Mouse (Mus musculus): ENCODE data around the gene Tmem50a.
"Not testable (repeated sequence)": the region's sequence is repeated elsewhere in the genome, so short reads cannot be mapped to it uniquely, and the experiment has no call there.

Tmem50a gene

GRCm38 (mm10) chr4:134923258-134924018 lies 8.6 kb upstream of the Tmem50a start, which contains the start of gene Rsrp1:
Rsrp1 (plus strand) TSS chr4:134923592.
- DNase-seq (ENCODE audit: low spot score): peak; percentile 96

GRCm38 (mm10) chr4:134922925-134923244 lies 8.1 kb upstream of the Tmem50a start:
- DNase-seq (ENCODE audit: low spot score): no peak

DNA sequence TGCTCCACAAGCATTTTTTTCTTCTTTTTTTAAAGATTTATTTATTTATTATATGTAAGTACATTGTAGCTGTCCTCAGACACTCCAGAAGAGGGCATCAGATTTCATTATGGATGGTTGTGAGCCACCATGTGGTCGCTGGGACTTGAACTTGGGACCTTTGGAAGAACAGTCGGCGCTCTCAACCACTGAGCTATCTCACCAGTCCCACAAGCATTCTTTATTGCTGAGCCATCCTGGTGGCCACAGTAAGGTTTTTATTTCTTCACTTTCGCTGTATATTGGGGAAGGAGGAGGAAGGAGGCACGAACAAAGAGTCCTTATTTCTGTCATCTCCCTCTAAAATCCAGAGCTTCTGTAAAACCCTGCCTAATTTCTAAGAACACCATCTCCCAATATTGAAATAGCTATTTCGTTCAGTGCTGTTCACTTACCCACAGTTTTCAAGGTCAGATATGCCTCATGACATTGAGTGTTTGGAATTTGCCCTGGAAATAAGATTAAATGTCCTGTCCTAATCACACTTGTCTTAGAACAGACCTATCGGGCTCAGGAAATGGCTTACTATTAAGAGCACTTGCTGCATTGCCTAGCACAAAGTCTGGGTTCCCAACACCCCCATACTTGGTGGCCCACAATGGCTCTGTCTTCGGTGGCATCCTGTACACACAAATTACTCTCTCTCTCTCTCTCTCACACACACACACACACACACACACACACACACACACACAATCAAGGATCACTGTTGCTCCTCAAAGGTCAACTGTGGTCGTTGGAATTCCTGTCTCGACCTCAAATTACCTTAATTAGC lies 7.5 kb upstream of the Tmem50a start:
- DNase-seq (ENCODE audit: low spot score): no peak

GRCm38 (mm10) chr4:134921703-134922102 lies 6.9 kb upstream of the Tmem50a start:
- no peak for DNase-seq (ENCODE audit: low spot score)

- DNase-seq (ENCODE audit: low spot score): no peak
These were observed 5.8 kb upstream of the Tmem50a start for GRCm38 (mm10) chr4:134920631-134921030.

- DNase-seq (ENCODE audit: low spot score): no peak
These were observed 5.1 kb upstream of the Tmem50a start for GRCm38 (mm10) chr4:134919733-134920540.

DNA sequence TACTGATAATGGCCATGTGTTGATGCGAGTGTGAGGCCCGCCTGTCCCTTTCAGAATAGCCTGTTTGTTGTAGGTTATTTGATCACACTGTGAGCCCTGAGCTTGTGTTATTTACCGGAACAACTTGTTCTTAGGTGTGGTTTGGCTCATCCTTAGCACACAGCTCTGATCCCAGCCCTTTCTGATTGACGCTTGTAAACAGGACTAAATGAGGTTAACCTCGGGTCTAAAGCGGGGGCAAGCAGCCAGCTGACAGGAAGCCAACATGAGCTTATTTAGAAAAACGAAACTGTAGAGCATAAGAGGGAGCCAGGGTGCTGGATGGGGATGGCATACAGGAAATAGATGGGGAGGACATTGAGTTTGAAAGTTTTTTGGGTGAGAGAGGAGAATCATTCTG lies 3.6 kb upstream of the Tmem50a start:
- no peak for DNase-seq (ENCODE audit: low spot score)

DNA sequence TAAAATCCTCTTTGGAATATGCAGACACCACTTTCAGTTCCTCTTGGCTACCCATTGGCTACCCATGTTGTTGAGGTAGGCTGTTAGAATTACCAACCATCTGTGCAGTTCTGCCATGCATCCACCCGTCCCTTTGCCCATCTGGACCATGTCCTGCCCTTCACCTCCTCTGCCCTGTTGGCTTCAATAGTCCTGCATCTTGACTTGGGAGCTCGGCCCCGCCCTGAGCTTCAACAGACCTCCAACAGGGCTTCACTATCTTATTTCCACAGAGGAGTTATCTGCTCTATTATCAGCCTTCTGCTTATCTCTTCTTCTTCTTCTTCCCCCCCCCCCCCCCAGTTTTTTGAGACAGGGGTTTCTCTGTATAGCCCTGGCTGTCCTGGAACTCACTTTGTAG lies 2.4 kb upstream of the Tmem50a start:
- no peak for DNase-seq (ENCODE audit: low spot score)

GRCm38 (mm10) chr4:134915223-134916050 lies 613 bp upstream of the Tmem50a start:
- no peak for DNase-seq (ENCODE audit: low spot score)

DNA sequence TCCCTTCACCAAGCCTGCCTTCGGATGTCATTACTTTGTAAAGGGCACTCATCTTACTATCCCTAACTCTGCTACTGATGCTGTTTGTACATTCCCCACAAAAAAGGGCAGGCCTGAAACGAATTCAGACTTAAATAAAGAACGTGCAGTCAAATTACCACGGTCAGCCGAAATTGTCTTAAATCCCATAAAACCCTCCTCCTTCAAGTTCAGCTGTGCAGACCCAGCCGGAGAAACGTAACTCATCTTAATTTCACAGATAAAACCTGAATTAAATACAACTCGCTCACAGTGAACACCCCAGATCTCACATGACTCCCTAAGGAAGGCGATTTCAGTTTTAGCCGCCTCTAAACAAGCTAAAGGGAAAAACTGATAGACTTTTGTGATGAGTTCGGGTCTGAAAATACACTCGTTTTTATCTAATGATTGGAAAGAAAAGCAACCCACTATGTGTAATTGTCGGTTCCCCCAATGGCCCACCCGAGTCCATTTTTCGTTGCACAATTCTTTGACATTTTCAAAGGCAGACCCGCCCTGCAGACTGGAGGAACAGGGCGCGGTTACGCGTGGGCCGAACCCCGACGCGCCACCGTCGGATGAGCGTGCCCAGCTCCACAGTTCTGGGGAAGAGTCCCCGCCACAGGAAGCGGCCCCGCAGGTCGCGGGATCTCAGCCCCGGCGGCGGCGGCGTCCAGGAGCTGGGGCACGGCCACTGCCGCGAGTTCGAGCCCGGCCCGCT lies 531 bp downstream of the Tmem50a start:
- DNase-seq (ENCODE audit: low spot score): no peak

- DNase-seq (ENCODE audit: low spot score): no peak
These were observed 1.4 kb downstream of the Tmem50a start for GRCm38 (mm10) chr4:134913413-134913812.

DNA sequence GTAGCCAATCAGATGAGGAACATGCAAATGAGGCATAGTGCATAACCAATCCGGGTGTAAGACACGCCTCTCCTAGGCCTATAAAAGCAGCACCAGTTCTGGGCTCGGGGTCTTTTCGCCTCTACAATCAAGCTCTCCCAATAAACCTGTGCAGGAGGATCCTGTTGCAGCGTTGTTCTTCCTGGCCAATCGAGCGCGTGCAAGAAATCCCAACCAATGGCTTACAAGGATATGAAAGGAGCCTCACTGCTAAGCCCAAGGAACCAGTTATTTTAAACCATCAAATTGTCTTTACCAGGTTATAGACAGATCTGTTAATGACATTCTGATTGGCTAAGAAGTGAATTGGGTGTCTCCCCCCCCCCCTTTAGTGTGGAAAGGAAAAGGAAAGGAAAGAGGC lies 3.4 kb downstream of the Tmem50a start:
- DNase-seq (ENCODE audit: low spot score): not testable (repeated sequence)

GRCm38 (mm10) chr4:134903046-134903445 lies 11.8 kb downstream of the Tmem50a start:
- no peak for DNase-seq (ENCODE audit: low spot score)

DNA sequence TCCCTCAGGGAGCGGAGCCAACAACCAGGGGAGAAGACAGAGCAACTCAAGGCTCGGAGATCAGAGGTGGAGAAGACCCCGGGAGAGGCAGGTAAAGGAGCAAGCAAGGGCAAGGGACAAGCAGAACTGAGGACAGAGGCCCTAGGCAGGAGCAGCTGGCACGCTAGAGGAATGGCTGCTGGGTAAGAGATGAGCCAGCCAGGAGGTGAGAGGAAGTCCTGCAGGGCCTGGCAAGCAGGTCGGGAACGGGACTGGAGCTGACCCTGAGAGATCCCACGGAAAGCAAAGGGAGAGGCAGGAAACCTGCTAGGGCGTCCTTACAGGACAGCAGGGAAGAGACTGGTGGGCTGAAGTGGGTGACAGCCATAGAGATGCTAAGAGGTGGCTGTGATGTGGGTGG lies 13.7 kb downstream of the Tmem50a start:
- DNase-seq (ENCODE audit: low spot score): no peak

- no peak for DNase-seq (ENCODE audit: low spot score)
These were observed 17.6 kb downstream of the Tmem50a start for GRCm38 (mm10) chr4:134897256-134897655.

- DNase-seq (ENCODE audit: low spot score): no peak
These were observed 22.7 kb downstream of the Tmem50a start for GRCm38 (mm10) chr4:134892096-134892495.

GRCm38 (mm10) chr4:134884364-134884763 lies 30.5 kb downstream of the Tmem50a start:
- no peak for DNase-seq (ENCODE audit: low spot score)

DNA sequence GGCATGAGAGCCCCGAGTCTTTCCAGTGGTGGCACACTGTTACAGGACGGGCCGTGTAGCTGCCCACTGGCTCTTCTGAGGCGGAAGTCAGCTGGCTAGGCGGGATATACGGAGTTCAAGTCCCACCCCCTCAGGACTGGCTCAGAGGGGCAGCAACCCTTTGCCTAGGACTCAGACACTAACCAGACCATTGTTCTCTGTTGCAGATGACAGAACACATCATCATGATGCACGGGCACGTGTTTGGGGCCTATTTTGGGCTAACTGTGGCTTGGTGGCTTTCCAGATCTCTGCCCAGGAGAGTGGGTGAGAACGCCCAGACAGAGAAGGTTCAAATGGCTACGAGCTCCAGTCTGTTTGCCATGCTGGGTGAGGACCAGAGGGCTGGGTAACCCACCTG lies 31.0 kb downstream of the Tmem50a start:
- no peak for DNase-seq (ENCODE audit: low spot score)

GRCm38 (mm10) chr4:134883266-134883665 lies 31.6 kb downstream of the Tmem50a start:
- no peak for DNase-seq (ENCODE audit: low spot score)

DNA sequence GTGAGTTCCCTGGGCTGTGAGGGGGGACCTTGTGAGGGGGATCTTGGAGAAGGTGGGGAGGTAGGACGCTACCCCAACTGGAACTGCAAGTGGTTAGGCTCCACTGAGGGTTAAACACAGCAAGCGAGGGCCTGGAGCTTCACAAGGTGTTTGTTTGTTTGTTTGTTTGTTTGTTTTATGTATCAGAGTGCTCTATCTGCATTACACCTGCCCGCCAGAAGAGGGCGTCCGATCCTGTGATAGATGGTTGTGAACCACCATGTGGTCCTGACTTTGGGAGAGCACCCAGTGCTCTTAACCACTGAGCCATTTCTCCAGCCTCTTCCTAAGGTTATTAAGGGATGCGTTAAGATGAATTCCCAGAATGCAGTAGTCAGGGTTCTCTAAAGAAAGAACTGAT lies 34.8 kb downstream of the Tmem50a start:
- no peak for DNase-seq (ENCODE audit: low spot score)

- DNase-seq (ENCODE audit: low spot score): no peak
These were observed 35.3 kb downstream of the Tmem50a start for GRCm38 (mm10) chr4:134879410-134879981.

Data from left cerebral cortex, adult 11 months (tissue).